24 mouse cellular contexts compared by ENCODE assay signal in the genomic region with DNA sequence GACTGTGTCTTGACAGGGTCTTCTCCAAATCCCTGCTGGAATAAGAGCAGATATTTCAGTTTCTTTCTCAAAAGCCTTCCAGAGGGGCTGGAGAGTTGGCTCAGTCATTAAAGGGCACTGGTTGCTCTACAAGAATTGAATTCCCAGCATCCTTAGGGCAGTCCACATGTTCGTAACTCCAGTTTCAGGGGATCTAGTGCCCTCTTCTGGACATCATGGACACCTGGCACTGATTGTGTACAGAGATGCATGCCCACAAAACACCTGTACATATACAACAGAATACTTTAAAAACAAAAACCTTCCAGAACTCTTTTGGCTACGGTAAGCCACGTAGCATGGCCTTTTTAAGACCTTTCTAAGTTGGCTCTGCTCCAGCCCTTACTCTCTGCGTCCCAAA. TPM values are rescaled to one million over a fixed set of nuclear protein-coding genes. Genes with fewer than 3 reads are reported as not detected.
DNase-seq lines count a peak whose midpoint lies in the region; ATAC-seq and TF ChIP-seq lines count a peak whose summit lies in the region.
"Had no signal": no experiment of that assay in that cellular context is flagged by ENCODE, and none has a peak within 500 bp of the region (broad histone marks: within the 10 kb centered on the region; RNA-seq: fewer than 3 reads in every experiment).

No protein-coding gene starts in this region.

- no peaks in the 10 kb centered on the region for H3K9me3 ChIP-seq in hindbrain, postnatal 0 days (ENCODE audit: low read length)
- no peaks in the 10 kb centered on the region for H3K9me3 ChIP-seq in hindbrain, embryonic 11.5 days (ENCODE audit: control insufficient read depth, low read length)
- no peaks in the 10 kb centered on the region for H3K9me3 ChIP-seq in liver, postnatal 0 days (ENCODE audit: low read length)
- no peaks in the 10 kb centered on the region for H3K9me3 ChIP-seq in liver, embryonic 11.5 days (ENCODE audit: control insufficient read depth, low read length)
- no peaks in the 10 kb centered on the region for H3K9me3 ChIP-seq in ES-Bruce4 (replicated peaks; ENCODE audit: control insufficient read depth, insufficient read depth, low read length, poor library complexity, severe bottlenecking)
- H3K9me3 ChIP-seq: embryonic facial prominence, embryonic 15.5 days; hindbrain, embryonic 15.5 days; liver, embryonic 15.5 days had no signal

- H3K27me3 ChIP-seq in hindbrain, postnatal 0 days (ENCODE audit: insufficient read depth, low read length): no peaks in the 10 kb centered on the region
- H3K27me3 ChIP-seq in hindbrain, embryonic 11.5 days (ENCODE audit: control insufficient read depth, insufficient read depth, low read length): no peaks in the 10 kb centered on the region
- H3K27me3 ChIP-seq in liver, postnatal 0 days (ENCODE audit: insufficient read depth, low read length): no peaks in the 10 kb centered on the region
- no peaks in the 10 kb centered on the region for H3K27me3 ChIP-seq in liver, embryonic 11.5 days (replicated peaks; ENCODE audit: control insufficient read depth, insufficient read depth, low read length)
- H3K27me3 ChIP-seq in ES-Bruce4 (ENCODE audit: control insufficient read depth, insufficient read depth, low read length, poor library complexity, severe bottlenecking): no peaks in the 10 kb centered on the region
- H3K27me3 ChIP-seq: embryonic facial prominence, embryonic 15.5 days; hindbrain, embryonic 15.5 days had no signal

- peak; percentile 24; the same call in 1 of the 2 replicates for TF ChIP-seq CTCF in hindbrain, postnatal 0 days (IDR thresholded peaks at IDR 0.05; ENCODE audit: low read depth)
- peak; percentile 39; the same call in 1 of the 2 replicates for TF ChIP-seq CTCF in liver, postnatal 0 days (IDR thresholded peaks at IDR 0.05; ENCODE audit: low read depth)
- TF ChIP-seq CTCF in ES-Bruce4 (IDR thresholded peaks at IDR 0.05; ENCODE audit: low read depth, low read length): peak; percentile 19
- TF ChIP-seq CTCF in cortical plate, adult 2 months (IDR thresholded peaks at IDR 0.05; ENCODE audit: extremely low read depth, insufficient read depth, low read length): peak; percentile 16; the same call in 1 of the 2 replicates

- TF ChIP-seq POLR2A in ES-Bruce4 (IDR thresholded peaks at IDR 0.05; ENCODE audit: insufficient read depth, low read length): no peak
- TF ChIP-seq POLR2A in cortical plate, adult 2 months (IDR thresholded peaks at IDR 0.05; ENCODE audit: extremely low read depth, insufficient read depth, low read length): no peak

- H3K36me3 ChIP-seq in hindbrain, postnatal 0 days (ENCODE audit: insufficient read depth, low read length): no peaks in the 10 kb centered on the region
- no peaks in the 10 kb centered on the region for H3K36me3 ChIP-seq in hindbrain, embryonic 11.5 days (ENCODE audit: control insufficient read depth, insufficient read depth, low read length)
- no peaks in the 10 kb centered on the region for H3K36me3 ChIP-seq in liver, postnatal 0 days (replicated peaks; ENCODE audit: insufficient read depth, low read length)
- no peaks in the 10 kb centered on the region for H3K36me3 ChIP-seq in liver, embryonic 11.5 days (ENCODE audit: control insufficient read depth, insufficient read depth, low read length)
- H3K36me3 ChIP-seq in ES-Bruce4 (ENCODE audit: control insufficient read depth, insufficient read depth, low read length, poor library complexity, severe bottlenecking): no peaks in the 10 kb centered on the region
- H3K36me3 ChIP-seq: embryonic facial prominence, embryonic 15.5 days; hindbrain, embryonic 15.5 days; liver, embryonic 15.5 days had no signal

- H3K4me2 ChIP-seq in hindbrain, postnatal 0 days (ENCODE audit: low read depth, low read length): no peak overlapping the region
- no peak overlapping the region for H3K4me2 ChIP-seq in hindbrain, embryonic 11.5 days (replicated peaks; ENCODE audit: low read depth, low read length)
- H3K4me2 ChIP-seq in liver, postnatal 0 days (ENCODE audit: low read depth, low read length): no peak overlapping the region
- H3K4me2 ChIP-seq in liver, embryonic 11.5 days: no peak overlapping the region
- H3K4me2 ChIP-seq: embryonic facial prominence, embryonic 15.5 days; heart, embryonic 11.5 days; hindbrain, embryonic 15.5 days; liver, embryonic 15.5 days; midbrain, embryonic 11.5 days had no signal

- no peak overlapping the region for H3K27ac ChIP-seq in hindbrain, postnatal 0 days
- no peak overlapping the region for H3K27ac ChIP-seq in hindbrain, embryonic 11.5 days (ENCODE audit: low read depth, low read length)
- no peak overlapping the region for H3K27ac ChIP-seq in liver, postnatal 0 days (ENCODE audit: low read depth)
- H3K27ac ChIP-seq in liver, embryonic 11.5 days (ENCODE audit: low read depth, low read length): no peak overlapping the region
- no peak overlapping the region for H3K27ac ChIP-seq in ES-Bruce4 (ENCODE audit: insufficient read depth, low read length)
- no peak overlapping the region for H3K27ac ChIP-seq in cortical plate, adult 2 months (ENCODE audit: insufficient read depth, low read length)
- H3K27ac ChIP-seq: embryonic facial prominence, embryonic 15.5 days; hindbrain, embryonic 15.5 days; liver, embryonic 15.5 days had no signal

- H3K4me1 ChIP-seq in hindbrain, postnatal 0 days (ENCODE audit: insufficient read depth, low read length): no peaks in the 10 kb centered on the region
- H3K4me1 ChIP-seq in hindbrain, embryonic 11.5 days (replicated peaks; ENCODE audit: control insufficient read depth, insufficient read depth, low read length): peaks cover 2% of the 10 kb centered on the region; the same call in 1 of the 2 replicates
- no peaks in the 10 kb centered on the region for H3K4me1 ChIP-seq in liver, postnatal 0 days (ENCODE audit: insufficient read depth)
- H3K4me1 ChIP-seq in liver, embryonic 11.5 days (replicated peaks; ENCODE audit: control insufficient read depth, insufficient read depth, low read length): no peaks in the 10 kb centered on the region
- no peaks in the 10 kb centered on the region for H3K4me1 ChIP-seq in ES-Bruce4 (ENCODE audit: control insufficient read depth, insufficient read depth, low read length)
- no peaks in the 10 kb centered on the region for H3K4me1 ChIP-seq in cortical plate, adult 2 months (ENCODE audit: control insufficient read depth, insufficient read depth, low read length)
- H3K4me1 ChIP-seq: liver, embryonic 15.5 days had no signal

- no peak for DNase-seq in hindbrain, postnatal 0 days (ENCODE audit: low spot score)
- no peak for DNase-seq in hindbrain, embryonic 11.5 days (ENCODE audit: low spot score)
- DNase-seq in liver, postnatal 0 days: no peak
- DNase-seq in liver, embryonic 11.5 days (ENCODE audit: low spot score): no peak
- no peak for DNase-seq in adrenal gland, adult 2 months
- DNase-seq: adrenal gland, postnatal 25 days; cerebellum, adult 9-11 months; embryo, embryonic 11 days; gastrocnemius, postnatal 36 days; kidney, adult 18-20 months; layer of hippocampus, postnatal 36 days; left cerebral cortex, postnatal 4 days; right cerebral cortex, adult 18-20 months; thymus, adult 18-20 months had no signal

- H3K9ac ChIP-seq in hindbrain, postnatal 0 days (replicated peaks; ENCODE audit: low read length): no peak overlapping the region
- no peak overlapping the region for H3K9ac ChIP-seq in hindbrain, embryonic 11.5 days (ENCODE audit: low read depth, low read length)
- no peak overlapping the region for H3K9ac ChIP-seq in liver, postnatal 0 days (replicated peaks)
- H3K9ac ChIP-seq in liver, embryonic 11.5 days (ENCODE audit: low read depth, low read length): no peak overlapping the region
- no peak overlapping the region for H3K9ac ChIP-seq in ES-Bruce4 (ENCODE audit: low read depth, poor library complexity, severe bottlenecking)
- H3K9ac ChIP-seq: embryonic facial prominence, embryonic 15.5 days; hindbrain, embryonic 15.5 days; liver, embryonic 15.5 days had no signal

- no peak for TF ChIP-seq EP300 in liver, postnatal 0 days (IDR thresholded peaks at IDR 0.05; ENCODE audit: low read depth)
- TF ChIP-seq EP300 in ES-Bruce4 (IDR thresholded peaks at IDR 0.05; ENCODE audit: insufficient read depth, low read depth, low read length): no peak

- H3K4me3 ChIP-seq in hindbrain, postnatal 0 days (ENCODE audit: low read length): no peak overlapping the region
- no peak overlapping the region for H3K4me3 ChIP-seq in hindbrain, embryonic 11.5 days (ENCODE audit: low read depth, low read length)
- no peak overlapping the region for H3K4me3 ChIP-seq in liver, postnatal 0 days (ENCODE audit: low read depth, low read length)
- no peak overlapping the region for H3K4me3 ChIP-seq in liver, embryonic 11.5 days (ENCODE audit: low read depth, low read length)
- no peak overlapping the region for H3K4me3 ChIP-seq in ES-Bruce4 (ENCODE audit: low read depth, low read length)
- H3K4me3 ChIP-seq in cortical plate, adult 2 months (ENCODE audit: insufficient read depth, low read length): no peak overlapping the region
- H3K4me3 ChIP-seq: embryonic facial prominence, embryonic 15.5 days; hindbrain, embryonic 15.5 days; liver, embryonic 15.5 days had no signal

- ATAC-seq in hindbrain, postnatal 0 days: no peak
- no peak for ATAC-seq in hindbrain, embryonic 11.5 days (ENCODE audit: low FRiP score)
- no peak for ATAC-seq in liver, postnatal 0 days
- ATAC-seq in liver, embryonic 11.5 days (replicated peaks; ENCODE audit: low FRiP score): no peak
- no peak for ATAC-seq in CD4-positive, CD25-positive, alpha-beta regulatory T cell, adult 4 months

- WGBS in hindbrain, postnatal 0 days: 80% methylated on average over 4 of the region's 4 CpGs
- WGBS in hindbrain, embryonic 11.5 days: 90% methylated on average over 4 of the region's 4 CpGs
- 66% methylated on average over 4 of the region's 4 CpGs for WGBS in liver, postnatal 0 days (ENCODE audit: insufficient replicate concordance)
- WGBS in liver, embryonic 11.5 days: 80% methylated on average over 4 of the region's 4 CpGs

RNA-seq across cellular contexts. Expression of gene Zbtb16, which starts 20.2 kb away (rescaled TPM):
- 11.2 and 13.5 TPM in 2 replicates for total RNA-seq in hindbrain, postnatal 0 days (2014; rRNA removed)
- 5.4 and 6.8 TPM in 2 replicates for polyA plus RNA-seq in hindbrain, postnatal 0 days (2015; fragmentation: Nextera tagmentation; extraction: Ambion mirVana)
- polyA plus RNA-seq in hindbrain, embryonic 11.5 days (2014; fragmentation: Nextera tagmentation; extraction: Ambion mirVana): 8.4 and 10.6 TPM in 2 replicates
- polyA plus RNA-seq in liver, postnatal 0 days (2015; fragmentation: Nextera tagmentation; extraction: Ambion mirVana): 2.2 and 2.5 TPM in 2 replicates
- 2.3 and 2.8 TPM in 2 replicates for polyA plus RNA-seq in liver, embryonic 11.5 days (2014; fragmentation: Nextera tagmentation; extraction: Ambion mirVana)
- polyA plus RNA-seq in ES-Bruce4 (2011; ENCODE audit: insufficient read depth, insufficient read length, low read depth, missing spikeins): 0.49 TPM in 1 of 2 replicates, not detected in the other
- 22.0 and 34.9 TPM in 2 replicates for polyA plus RNA-seq in cortical plate, adult 2 months (2012; rRNA removed)
- not detected for polyA plus RNA-seq in CD4-positive, CD25-positive, alpha-beta regulatory T cell, adult 4 months (2017; shearing (Covaris generic))
- 10 to 100 TPM; 25.6 to 73.3 TPM for total RNA-seq in adrenal gland, adult 2 months (2021)
- polyA plus RNA-seq in adrenal gland, adult 2 months (2012; rRNA removed): 17.7 and 20.4 TPM in 2 replicates
- polyA plus RNA-seq: C2C12 had no signal

RNA-seq across cellular contexts. Expression of gene Htr3a, which starts 54.7 kb away (rescaled TPM):
- total RNA-seq in hindbrain, postnatal 0 days (2014; rRNA removed): 3.4 and 4.7 TPM in 2 replicates
- polyA plus RNA-seq in hindbrain, postnatal 0 days (2015; fragmentation: Nextera tagmentation; extraction: Ambion mirVana): 2.4 and 2.7 TPM in 2 replicates
- 1.6 and 1.8 TPM in 2 replicates for polyA plus RNA-seq in hindbrain, embryonic 11.5 days (2014; fragmentation: Nextera tagmentation; extraction: Ambion mirVana)
- not detected in 2 replicates for polyA plus RNA-seq in liver, postnatal 0 days (2015; fragmentation: Nextera tagmentation; extraction: Ambion mirVana)
- polyA plus RNA-seq in liver, embryonic 11.5 days (2014; fragmentation: Nextera tagmentation; extraction: Ambion mirVana): not detected in 2 replicates
- polyA plus RNA-seq in ES-Bruce4 (2011; ENCODE audit: insufficient read depth, insufficient read length, low read depth, missing spikeins): not detected in 2 replicates
- 6.8 and 7.1 TPM in 2 replicates for polyA plus RNA-seq in cortical plate, adult 2 months (2012; rRNA removed)
- not detected for polyA plus RNA-seq in CD4-positive, CD25-positive, alpha-beta regulatory T cell, adult 4 months (2017; shearing (Covaris generic))
- 1 to 10 TPM; 4.6 to 5.1 TPM for total RNA-seq in adrenal gland, adult 2 months (2021)
- polyA plus RNA-seq in adrenal gland, adult 2 months (2012; rRNA removed): 6.8 and 7.1 TPM in 2 replicates
- total RNA-seq: gastrocnemius, postnatal 36 days; heart, postnatal 25 days had no signal
- polyA plus RNA-seq: C2C12; liver, embryonic 15.5 days had no signal
